Mouse (Mus musculus) 3134 (cell line): ENCODE measurements at regions not wholly inside any gene's neighbourhood (a gene's known extent, or its start where the extent isn't known, plus 50 kb on each side); places are given as distances from the start of the nearest gene placed in this dataset.

Experiments
- DNase-seq: peaks from one replicate; pipeline ENCODE4 v3.0.0-alpha.2; 2011; ENCODE audit warnings: low spot score; ENCODE audit not compliant: insufficient read length; ENCODE audit errors: extremely low read depth

GRCm38 (mm10) chr2:50657826-50658225 lies 361.2 kb upstream of the Mmadhc start:
- DNase-seq: no peak

- DNase-seq: no peak
Observed at GRCm38 (mm10) chr2:50656351-50656750, 359.8 kb upstream of the Mmadhc start.

GRCm38 (mm10) chr2:50654953-50655324 lies 358.3 kb upstream of the Mmadhc start:
- DNase-seq: no peak

GRCm38 (mm10) chr2:50654221-50654952 lies 357.8 kb upstream of the Mmadhc start:
- no peak for DNase-seq

- no peak for DNase-seq
Observed at GRCm38 (mm10) chr2:50653121-50653615, 356.6 kb upstream of the Mmadhc start.

GRCm38 (mm10) chr2:50649656-50650055 lies 353.1 kb upstream of the Mmadhc start:
- no peak for DNase-seq

GRCm38 (mm10) chr2:50643219-50643618 lies 346.6 kb upstream of the Mmadhc start:
- no peak for DNase-seq

- DNase-seq: no peak
Observed at GRCm38 (mm10) chr2:50642198-50642597, 345.6 kb upstream of the Mmadhc start.

- DNase-seq: no peak
Observed at GRCm38 (mm10) chr2:50635896-50636295, 339.3 kb upstream of the Mmadhc start.

GRCm38 (mm10) chr2:50631786-50632185 lies 335.2 kb upstream of the Mmadhc start:
- DNase-seq: no peak

- DNase-seq: no peak
Observed at GRCm38 (mm10) chr2:50627501-50627900, 330.9 kb upstream of the Mmadhc start.

- no peak for DNase-seq
Observed at GRCm38 (mm10) chr2:50625233-50625749, 328.7 kb upstream of the Mmadhc start.

GRCm38 (mm10) chr2:50609086-50609485 lies 312.5 kb upstream of the Mmadhc start:
- DNase-seq: peak; percentile 2

- DNase-seq: no peak
Observed at GRCm38 (mm10) chr2:50589195-50589594, 292.6 kb upstream of the Mmadhc start.

- DNase-seq: no peak
Observed at GRCm38 (mm10) chr2:50588652-50589051, 292.1 kb upstream of the Mmadhc start.

GRCm38 (mm10) chr2:50586321-50587050 lies 289.9 kb upstream of the Mmadhc start:
- DNase-seq: no peak

GRCm38 (mm10) chr2:50579620-50580019 lies 283.0 kb upstream of the Mmadhc start:
- no peak for DNase-seq

- DNase-seq: no peak
Observed at GRCm38 (mm10) chr2:50578278-50579043, 281.9 kb upstream of the Mmadhc start.

- no peak for DNase-seq
Observed at GRCm38 (mm10) chr2:50577736-50578135, 281.1 kb upstream of the Mmadhc start.

GRCm38 (mm10) chr2:50573455-50573854 lies 276.9 kb upstream of the Mmadhc start:
- DNase-seq: peak; percentile 15

- DNase-seq: no peak
Observed at GRCm38 (mm10) chr2:50571021-50571420, 274.4 kb upstream of the Mmadhc start.
